Mouse (Mus musculus) right cerebral cortex, adult 2 months (tissue): ENCODE measurements at regions not wholly inside any gene's neighbourhood (a gene's known extent, or its start where the extent isn't known, plus 50 kb on each side); places are given as distances from the start of the nearest gene placed in this dataset.
A peak's percentile ranks its signal among the peaks of the same experiment; 100 is the strongest.

Experiments used
- DNase-seq, 2 experiments: peaks; one replicate each; pipeline ENCODE4 v3.0.0; 2021 to 2022; ENCODE audit warnings: low spot score in 2 of 2

- DNase-seq = no peak
Observed at GRCm38 (mm10) chr9:56547291-56547977, 129.0 kb downstream of the Hmg20a start.

- no peak for DNase-seq
Observed at GRCm38 (mm10) chr9:56549774-56550173, 131.4 kb downstream of the Hmg20a start.

GRCm38 (mm10) chr9:56550178-56550577 is 131.8 kb downstream of the Hmg20a start:
- no peak for DNase-seq

- DNase-seq = no peak
Observed at GRCm38 (mm10) chr9:56551376-56552186, 133.2 kb downstream of the Hmg20a start.

GRCm38 (mm10) chr9:56552187-56552686 is 133.8 kb downstream of the Hmg20a start:
- DNase-seq = no peak

- peak; percentile 72 to 80 for DNase-seq
Observed at GRCm38 (mm10) chr9:56552766-56553165, 134.4 kb downstream of the Hmg20a start.

GRCm38 (mm10) chr9:56553626-56554025 is 135.2 kb downstream of the Hmg20a start:
- no peak for DNase-seq

- no peak for DNase-seq
Observed at GRCm38 (mm10) chr9:56554096-56554495, 135.7 kb downstream of the Hmg20a start.

- no peak for DNase-seq
Observed at GRCm38 (mm10) chr9:56559618-56560144, 141.3 kb downstream of the Hmg20a start.

GRCm38 (mm10) chr9:56562440-56562839 is 144.0 kb downstream of the Hmg20a start:
- no peak for DNase-seq

GRCm38 (mm10) chr9:56564048-56564737 is 145.8 kb downstream of the Hmg20a start:
- DNase-seq = no peak
